Mouse (Mus musculus) cerebellum, adult 2 months (tissue): ENCODE results near the gene Vps13d.

Experiments
- CTCF ChIP-seq: fragments of 200-500 bp; IDR thresholded peaks from 2 replicates; pipeline ENCODE4 v1.5.1; 2011; ENCODE audit warnings: low read depth, mild to moderate bottlenecking, control low read depth, low read length, moderate library complexity, borderline replicate concordance; ENCODE audit not compliant: insufficient read depth
- POLR2A ChIP-seq: fragments of 200-500 bp; IDR thresholded peaks from 2 replicates; pipeline ENCODE4 v1.6.1; 2011; ENCODE audit warnings: low read length, control low read depth, borderline replicate concordance; ENCODE audit not compliant: insufficient read depth

DNA sequence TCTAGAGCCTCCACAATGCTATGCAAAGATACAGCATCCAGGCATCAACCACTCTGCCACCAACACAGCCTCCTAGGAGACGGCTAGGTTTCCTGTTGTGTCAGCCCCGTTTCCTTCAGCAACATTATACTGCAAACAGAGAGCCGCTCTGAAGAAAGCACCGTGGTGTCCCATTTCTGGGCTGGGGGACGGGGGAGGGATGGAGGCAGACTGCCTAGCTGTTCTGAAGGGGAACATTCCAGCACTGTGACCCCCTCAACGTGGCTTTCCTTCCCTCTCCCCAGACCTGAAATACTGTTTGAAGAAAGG is 195.3 kb downstream of the Vps13d start:
- TF ChIP-seq CTCF (no peak), POLR2A (no peak)
